Mouse (Mus musculus): ENCODE measurements around the gene Tmem213. TPM values are rescaled to one million over a fixed set of nuclear protein-coding genes. Genes with fewer than 3 reads are reported as not detected.

The Tmem213 gene
- polyA plus RNA-seq, 1 experiment: 1.5 TPM

- no peak for DNase-seq (ENCODE audit: low read depth)
Measured at GRCm38 (mm10) chr6:38152305-38152704, 43.2 kb downstream of the Tmem213 start.

- DNase-seq (ENCODE audit: low read depth): no peak
Measured at GRCm38 (mm10) chr6:38156204-38156603, 47.1 kb downstream of the Tmem213 start.

- DNase-seq (ENCODE audit: low read depth): no peak
Measured at GRCm38 (mm10) chr6:38157925-38158324, 48.9 kb downstream of the Tmem213 start.

- DNase-seq (ENCODE audit: low read depth): no peak
Measured at GRCm38 (mm10) chr6:38159576-38159975, 50.5 kb downstream of the Tmem213 start.

GRCm38 (mm10) chr6:38160102-38160501, 51.0 kb downstream of the Tmem213 start:
- peak; percentile 38 for DNase-seq (ENCODE audit: low read depth)

GRCm38 (mm10) chr6:38160556-38160955, 51.5 kb downstream of the Tmem213 start:
- no peak for DNase-seq (ENCODE audit: low read depth)

GRCm38 (mm10) chr6:38162825-38163504, 53.9 kb downstream of the Tmem213 start:
- DNase-seq (ENCODE audit: low read depth): no peak

GRCm38 (mm10) chr6:38164705-38165104, 55.6 kb downstream of the Tmem213 start:
- DNase-seq (ENCODE audit: low read depth): no peak

- DNase-seq (ENCODE audit: low read depth): no peak
Measured at GRCm38 (mm10) chr6:38165385-38165784, 56.3 kb downstream of the Tmem213 start.

Other genes starting within 250 kb of the Tmem213 start
- 14.9 and 16.2 TPM in 2 replicates for gene Trim24, start 238.4 kb upstream of the Tmem213 start, polyA plus RNA-seq (2012; rRNA removed)
- gene Svopl, start 62.3 kb upstream of the Tmem213 start, polyA plus RNA-seq (2012; rRNA removed): 5.3 and 5.4 TPM in 2 replicates
- 4.1 and 5.3 TPM in 2 replicates for gene Atp6v0a4, start 15.3 kb downstream of the Tmem213 start, polyA plus RNA-seq (2012; rRNA removed)
- 16.1 and 24.2 TPM in 2 replicates for gene D630045J12Rik, start 144.8 kb downstream of the Tmem213 start, polyA plus RNA-seq (2012; rRNA removed)
- gene Zc3hav1l, start 190.0 kb downstream of the Tmem213 start, polyA plus RNA-seq (2012; rRNA removed): 2.3 and 3.6 TPM in 2 replicates
- 23.3 and 26.6 TPM in 2 replicates for gene Zc3hav1, start 245.3 kb downstream of the Tmem213 start, polyA plus RNA-seq (2012; rRNA removed)

All from gonadal fat pad, adult 2 months (tissue).